Mouse (Mus musculus) spleen, adult 2 months (tissue): ENCODE data around the gene Dlx5.

Experiments
- CTCF ChIP-seq: fragments of 200-500 bp; IDR thresholded peaks from 2 replicates; pipeline ENCODE4 v1.5.1; 2011; ENCODE audit warnings: mild to moderate bottlenecking, inconsistent platforms; ENCODE audit not compliant: insufficient read depth, insufficient read length, insufficient replicate concordance; ENCODE audit errors: extremely low read depth
- POLR2A ChIP-seq: fragments of 200-500 bp; IDR thresholded peaks from 2 replicates; pipeline ENCODE4 v1.6.1; 2011; ENCODE audit warnings: low read depth, low read length, inconsistent platforms

- TF ChIP-seq POLR2A (no peak), CTCF (no peak)
These were observed 30.7 kb downstream of the Dlx5 start for GRCm38 (mm10) chr6:6851166-6851565.
